Mouse (Mus musculus): ENCODE results near the gene Dhx37.

Dhx37 gene

DNA sequence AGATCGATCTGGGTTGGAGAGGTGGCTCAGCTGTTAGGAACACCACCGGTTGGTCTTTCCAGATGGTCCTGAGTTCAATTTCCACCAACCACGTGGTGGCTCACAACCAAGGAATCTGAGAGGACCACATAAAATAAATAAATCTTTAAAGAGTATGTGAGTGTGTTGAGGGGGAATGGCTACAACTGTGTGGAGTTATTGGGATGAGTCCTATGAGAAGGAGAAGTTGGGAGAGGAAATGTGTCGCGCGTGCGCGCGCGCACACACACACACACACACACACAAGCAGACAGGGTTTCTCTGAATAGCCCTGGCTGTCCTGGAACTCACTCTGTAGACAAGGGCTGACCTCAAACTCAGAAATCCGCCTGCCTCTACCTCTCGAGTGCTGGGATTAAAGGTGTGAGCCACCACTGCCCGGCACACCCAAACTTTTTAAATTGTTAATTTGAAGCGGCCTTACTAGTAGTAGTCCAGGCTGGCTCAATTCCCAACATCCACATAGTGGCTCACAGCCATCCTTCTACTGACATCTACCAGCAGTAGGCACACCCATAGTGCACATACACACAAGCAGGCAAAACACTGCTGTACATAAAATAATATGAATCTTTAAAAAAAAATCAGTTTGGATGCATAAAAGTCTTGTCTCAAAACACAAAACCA is 25.9 kb downstream of the Dhx37 start:
- H3K36me3 ChIP-seq (ENCODE audit: control insufficient read depth, insufficient read depth, low read length, poor library complexity, severe bottlenecking) = no peaks in the 10 kb centered on the region
- H3K27me3 ChIP-seq (ENCODE audit: control insufficient read depth, insufficient read depth, low read length, poor library complexity, severe bottlenecking) = no peaks in the 10 kb centered on the region
- DNase-seq (ENCODE audit: low read depth, low spot score) = no peak

DNA sequence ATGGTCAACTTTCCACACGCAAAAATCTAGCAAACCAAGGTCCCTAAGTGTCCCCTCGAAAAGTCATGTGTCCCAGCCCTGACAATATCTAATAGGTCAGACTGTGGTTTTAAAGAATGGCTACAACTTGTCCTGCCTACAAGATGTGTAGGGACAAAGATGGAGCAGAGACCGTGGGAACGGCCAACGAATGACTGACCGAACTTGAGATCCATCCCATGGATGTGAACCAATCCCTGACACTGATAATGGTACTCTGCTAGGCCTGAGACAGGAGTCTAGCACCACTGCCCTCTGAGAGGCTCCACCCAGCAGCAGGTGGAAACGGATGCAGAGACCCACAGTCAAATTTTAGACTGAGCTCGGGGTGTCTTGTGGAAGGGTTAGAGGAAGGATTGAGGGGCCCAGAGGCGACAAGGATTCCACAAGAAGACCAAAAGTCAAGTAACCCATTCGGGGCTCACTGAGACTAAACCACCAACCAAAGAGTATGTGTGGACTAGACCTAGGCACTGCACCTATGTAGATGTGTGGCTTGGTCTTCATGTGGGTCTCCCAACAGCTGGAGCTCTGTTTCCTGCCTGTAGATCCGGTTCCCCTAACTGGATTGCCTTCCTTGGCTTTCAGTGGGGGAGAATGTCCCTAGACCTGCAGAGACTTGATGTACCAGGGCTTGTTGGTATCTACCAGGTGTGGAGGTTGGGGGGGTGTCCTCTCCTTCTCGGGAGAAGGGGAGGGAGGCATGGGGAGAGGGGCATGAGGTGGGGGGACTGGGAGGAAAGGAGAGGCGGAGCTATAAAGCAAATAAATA is 26.7 kb downstream of the Dhx37 start:
- Histone ChIP-seq H3K27me3 (ENCODE audit: control insufficient read depth, insufficient read depth, low read length, poor library complexity, severe bottlenecking) (no peaks in the 10 kb centered on the region), H3K36me3 (ENCODE audit: control insufficient read depth, insufficient read depth, low read length, poor library complexity, severe bottlenecking) (no peaks in the 10 kb centered on the region)
- peak; percentile 24 for DNase-seq (ENCODE audit: low read depth, low spot score)

DNA sequence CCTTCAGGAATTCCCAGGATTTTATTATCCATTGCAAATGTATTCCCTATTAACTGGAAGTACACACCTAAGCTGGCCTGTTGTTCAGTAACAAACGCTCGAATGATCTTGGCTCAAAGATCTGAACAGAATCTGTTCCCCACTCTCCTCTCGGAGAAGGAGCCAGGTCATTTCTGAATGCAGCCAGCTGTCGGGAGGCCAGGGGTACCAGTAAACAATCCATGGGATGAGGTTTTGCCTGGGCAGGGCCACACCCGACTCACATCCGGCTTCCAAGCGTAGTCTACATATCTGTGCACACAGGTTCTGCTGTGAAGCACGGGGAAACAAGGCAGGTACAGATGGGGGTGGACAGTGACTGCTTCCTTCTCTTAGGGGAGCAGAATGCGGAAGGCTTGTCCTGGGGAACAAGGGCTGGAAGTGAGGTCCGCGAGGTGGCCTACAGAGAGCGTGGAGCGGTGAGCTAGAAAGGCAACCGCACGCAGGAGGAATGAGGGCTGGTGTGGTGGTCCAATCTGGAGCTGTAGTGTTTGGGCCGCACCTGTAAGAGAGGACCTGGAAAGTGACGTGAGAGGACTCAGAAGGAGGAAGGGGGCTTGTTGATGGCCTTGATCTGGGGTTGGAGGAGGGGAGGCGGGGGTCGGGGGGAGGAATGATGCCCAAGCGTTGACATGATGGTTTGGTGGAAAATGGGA is 27.5 kb downstream of the Dhx37 start:
- DNase-seq (ENCODE audit: low read depth, low spot score) = peak; percentile 52
- Histone ChIP-seq H3K27me3 (ENCODE audit: control insufficient read depth, insufficient read depth, low read length, poor library complexity, severe bottlenecking) (no peaks in the 10 kb centered on the region), H3K36me3 (ENCODE audit: control insufficient read depth, insufficient read depth, low read length, poor library complexity, severe bottlenecking) (no peaks in the 10 kb centered on the region)

DNA sequence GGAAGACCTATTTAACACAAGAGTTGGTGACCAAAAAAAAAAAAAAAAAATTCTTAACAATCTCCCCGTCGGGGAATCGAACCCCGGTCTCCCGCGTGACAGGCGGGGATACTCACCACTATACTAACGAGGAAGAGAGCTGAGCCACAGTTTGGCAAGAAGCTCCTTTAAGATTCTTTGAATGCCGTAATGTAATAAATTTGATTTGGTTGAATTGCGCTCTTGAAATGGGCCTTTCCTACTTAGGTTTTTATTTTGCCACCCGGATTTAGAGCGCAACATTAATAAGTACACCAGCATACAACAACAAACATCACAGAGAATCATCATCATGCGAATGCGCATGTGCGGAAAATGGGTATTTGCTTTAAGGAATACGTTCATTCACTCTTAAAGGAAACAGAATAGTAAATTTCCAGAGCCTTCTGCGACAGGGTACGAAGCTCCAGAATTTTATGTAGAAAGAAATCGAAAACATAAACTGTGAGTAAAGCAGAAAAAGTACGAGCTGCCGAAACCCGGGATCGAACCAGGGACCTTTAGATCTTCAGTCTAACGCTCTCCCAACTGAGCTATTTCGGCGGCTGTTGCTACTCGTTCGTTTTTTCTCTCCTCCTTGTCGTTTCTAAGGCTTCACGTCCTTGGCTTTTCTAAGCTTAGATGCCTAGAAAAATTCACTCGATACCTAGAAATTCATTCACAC is 28.2 kb downstream of the Dhx37 start:
- no peaks in the 10 kb centered on the region for H3K36me3 ChIP-seq (ENCODE audit: control insufficient read depth, insufficient read depth, low read length, poor library complexity, severe bottlenecking)
- peak; percentile 93 for DNase-seq (ENCODE audit: low read depth, low spot score)
- H3K27me3 ChIP-seq (ENCODE audit: control insufficient read depth, insufficient read depth, low read length, poor library complexity, severe bottlenecking) = no peaks in the 10 kb centered on the region

DNA sequence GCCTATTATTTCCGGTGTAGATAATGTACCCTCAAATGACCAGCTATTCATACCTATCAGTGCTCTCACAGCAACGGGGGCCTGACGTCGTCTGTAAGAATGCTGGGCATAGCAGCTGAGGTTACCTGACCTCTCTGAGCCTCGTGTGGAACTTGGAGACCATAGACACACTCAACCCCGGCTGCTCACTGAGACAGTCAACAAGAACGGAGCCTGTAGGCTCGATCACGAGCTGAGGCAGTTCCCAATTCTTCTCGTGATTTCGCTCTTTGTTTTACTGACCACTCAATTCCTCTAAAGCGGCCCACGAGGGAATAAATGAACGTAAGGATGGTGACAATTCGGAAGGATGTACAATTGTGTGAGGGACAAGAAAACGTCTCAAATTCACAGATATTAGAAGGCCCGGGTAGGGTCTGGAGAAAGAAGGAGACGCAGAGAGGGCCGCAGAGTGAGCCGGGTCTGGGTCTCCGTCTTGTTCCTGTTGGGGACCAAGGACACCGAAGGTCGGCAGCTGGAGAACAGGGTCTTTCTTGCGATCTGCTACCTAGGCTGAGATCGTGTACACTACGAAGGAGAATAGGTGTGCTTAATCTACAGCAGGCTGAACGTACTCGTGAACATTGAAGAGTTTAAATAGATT is 28.9 kb downstream of the Dhx37 start:
- Histone ChIP-seq H3K27me3 (ENCODE audit: control insufficient read depth, insufficient read depth, low read length, poor library complexity, severe bottlenecking) (no peaks in the 10 kb centered on the region), H3K36me3 (ENCODE audit: control insufficient read depth, insufficient read depth, low read length, poor library complexity, severe bottlenecking) (no peaks in the 10 kb centered on the region)
- peak; percentile 60 for DNase-seq (ENCODE audit: low read depth, low spot score)

DNA sequence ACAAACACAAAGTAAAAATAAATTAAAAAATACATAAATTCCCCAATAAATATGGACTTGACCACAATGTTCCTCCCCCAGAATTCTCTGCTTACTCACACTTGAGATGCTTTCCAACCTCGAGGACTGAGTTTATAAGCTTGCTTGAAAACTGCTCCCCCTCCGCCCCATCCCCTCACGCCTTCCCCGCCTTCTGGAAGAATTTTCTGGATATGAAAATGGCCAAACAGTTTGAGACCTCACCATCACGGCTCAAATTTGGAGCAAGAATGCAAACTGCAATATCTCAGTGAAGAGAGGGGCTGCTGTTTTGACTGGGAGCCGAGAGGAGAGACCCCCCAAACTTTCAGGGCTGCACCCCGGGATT is 29.4 kb downstream of the Dhx37 start:
- Histone ChIP-seq H3K36me3 (ENCODE audit: control insufficient read depth, insufficient read depth, low read length, poor library complexity, severe bottlenecking) (no peaks in the 10 kb centered on the region), H3K27me3 (ENCODE audit: control insufficient read depth, insufficient read depth, low read length, poor library complexity, severe bottlenecking) (no peaks in the 10 kb centered on the region)
- no peak for DNase-seq (ENCODE audit: low read depth, low spot score)

DNA sequence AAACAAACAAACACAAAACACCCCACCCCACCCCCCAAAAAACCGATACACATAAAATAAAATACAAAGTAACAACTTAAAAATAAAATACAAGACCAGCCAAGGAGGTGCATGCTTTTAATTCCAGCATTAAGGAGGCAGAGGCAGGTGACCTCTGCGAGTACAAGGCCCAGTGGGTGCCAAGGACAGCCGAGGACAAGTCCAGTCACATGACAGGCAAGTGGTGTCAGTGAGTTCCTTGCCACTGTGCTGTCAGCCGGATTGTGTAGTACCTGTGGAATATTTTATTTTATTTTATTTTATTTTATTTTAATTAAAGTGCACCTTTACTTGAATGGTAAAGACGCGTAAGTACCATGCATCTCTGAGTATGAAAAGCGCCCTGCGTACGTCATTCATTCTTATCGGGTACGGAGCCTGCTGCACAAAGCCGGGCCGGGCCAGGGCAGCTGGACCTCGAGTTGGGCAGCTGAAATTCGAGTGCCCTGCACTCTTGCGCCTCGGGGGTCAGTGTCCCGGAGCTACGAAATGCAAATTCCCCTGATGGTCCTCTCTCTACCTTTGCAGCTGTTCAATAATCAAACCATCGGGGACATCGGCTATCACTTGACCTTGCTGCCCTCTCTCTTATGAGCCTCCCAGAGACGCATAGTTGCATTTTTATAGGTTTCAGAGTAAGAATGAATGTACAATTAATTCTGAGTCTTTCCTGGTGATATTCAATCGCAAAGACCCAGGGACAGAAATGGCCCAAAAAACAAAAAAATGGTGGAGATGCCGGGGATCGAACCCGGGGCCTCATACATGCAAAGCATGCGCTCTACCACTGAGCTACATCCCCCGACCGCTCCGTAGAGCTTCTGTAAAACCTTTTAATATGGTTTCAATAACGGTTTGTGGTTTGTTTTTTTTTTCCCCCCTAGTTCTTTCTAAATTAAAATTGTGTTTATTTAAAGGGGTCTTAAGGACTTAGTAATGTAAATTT is 30.1 kb downstream of the Dhx37 start:
- DNase-seq (ENCODE audit: low read depth, low spot score) = peak; percentile 81
- Histone ChIP-seq H3K27me3 (ENCODE audit: control insufficient read depth, insufficient read depth, low read length, poor library complexity, severe bottlenecking) (no peaks in the 10 kb centered on the region), H3K36me3 (ENCODE audit: control insufficient read depth, insufficient read depth, low read length, poor library complexity, severe bottlenecking) (no peaks in the 10 kb centered on the region)

DNA sequence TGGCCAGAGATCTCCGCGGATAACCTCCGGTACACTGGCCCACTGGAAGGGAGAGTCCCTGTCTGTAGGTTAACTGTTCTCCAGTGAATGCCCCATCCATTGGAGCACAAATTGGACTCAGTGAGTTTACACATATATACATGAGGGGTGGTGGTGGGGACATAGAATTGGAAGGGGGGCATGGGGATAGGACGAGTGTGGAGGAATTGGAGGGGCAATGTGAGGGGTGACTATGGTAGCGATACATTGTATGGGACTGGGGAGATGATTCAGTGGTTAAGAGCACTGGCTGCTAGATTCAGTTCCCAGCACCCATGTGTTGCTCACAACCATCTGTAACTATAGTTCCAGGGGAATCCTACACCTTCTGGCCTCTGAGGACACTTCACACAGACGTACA is 30.9 kb downstream of the Dhx37 start:
- H3K27me3 ChIP-seq (ENCODE audit: control insufficient read depth, insufficient read depth, low read length, poor library complexity, severe bottlenecking) = no peaks in the 10 kb centered on the region

DNA sequence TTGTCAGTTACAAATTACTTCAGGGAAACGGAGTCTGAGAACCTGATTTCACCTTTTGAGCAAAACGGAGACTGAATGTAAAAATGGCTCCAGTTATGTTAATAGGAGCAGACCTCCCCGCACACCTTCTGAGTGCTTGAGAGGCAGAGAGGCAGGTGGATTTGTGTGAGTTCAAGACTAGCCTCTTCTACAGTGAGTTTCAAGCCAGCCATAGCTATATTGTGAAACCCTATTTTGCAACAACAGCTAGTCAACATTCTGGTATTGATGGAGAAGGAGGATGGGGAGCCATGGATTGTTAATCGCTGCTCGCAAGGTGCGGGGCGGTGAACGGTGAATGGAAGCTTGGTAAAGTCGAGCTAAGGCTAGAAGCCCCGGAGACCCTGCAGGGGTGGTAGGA is 31.4 kb downstream of the Dhx37 start:
- no peak for DNase-seq (ENCODE audit: low read depth, low spot score)
- H3K27me3 ChIP-seq (ENCODE audit: control insufficient read depth, insufficient read depth, low read length, poor library complexity, severe bottlenecking) = no peaks in the 10 kb centered on the region
- H3K36me3 ChIP-seq (ENCODE audit: control insufficient read depth, insufficient read depth, low read length, poor library complexity, severe bottlenecking) = no peaks in the 10 kb centered on the region

More for the DNA sequence above, 30.9 kb downstream of the Dhx37 start:
- DNase-seq (ENCODE audit: low read depth, low spot score) = no peak
- no peaks in the 10 kb centered on the region for H3K36me3 ChIP-seq (ENCODE audit: control insufficient read depth, insufficient read depth, low read length, poor library complexity, severe bottlenecking)

DNA sequence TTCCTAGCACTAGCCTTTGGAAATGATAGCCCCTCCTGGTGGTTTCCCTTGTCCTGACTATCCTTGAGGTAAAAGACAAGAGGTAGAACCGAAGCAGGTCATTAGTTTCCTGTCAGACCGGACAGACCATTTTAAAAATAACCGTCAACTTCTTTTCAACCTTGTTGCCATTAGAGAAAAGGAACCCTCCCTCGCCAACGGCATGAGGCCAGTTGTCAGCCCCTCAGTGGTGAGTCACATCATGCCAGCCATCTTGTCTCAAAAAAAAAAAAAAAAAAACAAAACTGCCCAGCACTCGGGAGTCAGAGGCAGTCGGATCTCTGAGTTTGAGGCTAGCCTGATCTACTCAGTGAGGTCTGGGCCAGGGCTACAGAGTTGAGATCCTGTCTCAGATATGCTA is 33.0 kb downstream of the Dhx37 start:
- no peak for DNase-seq (ENCODE audit: low read depth, low spot score)
- no peaks in the 10 kb centered on the region for H3K27me3 ChIP-seq (ENCODE audit: control insufficient read depth, insufficient read depth, low read length, poor library complexity, severe bottlenecking)
- no peaks in the 10 kb centered on the region for H3K36me3 ChIP-seq (ENCODE audit: control insufficient read depth, insufficient read depth, low read length, poor library complexity, severe bottlenecking)

DNA sequence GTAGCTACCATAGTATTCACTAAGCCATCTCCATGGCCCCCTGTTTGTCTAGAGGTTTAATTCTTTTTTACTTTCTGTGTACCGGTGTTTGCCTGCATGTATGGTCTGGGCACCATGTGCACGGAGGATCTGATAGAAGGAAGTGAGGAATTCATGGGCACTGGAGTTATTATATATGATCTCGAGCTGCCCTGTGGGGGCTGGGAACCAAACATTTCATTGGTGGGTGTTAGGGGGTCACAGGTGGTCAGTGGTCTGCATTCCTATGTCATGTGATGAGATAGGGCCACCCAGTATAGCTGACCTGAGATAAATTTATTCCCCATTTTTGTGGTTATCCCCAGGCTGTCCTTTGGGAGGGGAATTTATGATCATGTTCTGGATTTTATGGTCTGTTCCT is 38.9 kb downstream of the Dhx37 start:
- H3K36me3 ChIP-seq (ENCODE audit: control insufficient read depth, insufficient read depth, low read length, poor library complexity, severe bottlenecking) = no peaks in the 10 kb centered on the region
- DNase-seq (ENCODE audit: low read depth, low spot score) = no peak
- H3K27me3 ChIP-seq (ENCODE audit: control insufficient read depth, insufficient read depth, low read length, poor library complexity, severe bottlenecking) = no peaks in the 10 kb centered on the region

DNA sequence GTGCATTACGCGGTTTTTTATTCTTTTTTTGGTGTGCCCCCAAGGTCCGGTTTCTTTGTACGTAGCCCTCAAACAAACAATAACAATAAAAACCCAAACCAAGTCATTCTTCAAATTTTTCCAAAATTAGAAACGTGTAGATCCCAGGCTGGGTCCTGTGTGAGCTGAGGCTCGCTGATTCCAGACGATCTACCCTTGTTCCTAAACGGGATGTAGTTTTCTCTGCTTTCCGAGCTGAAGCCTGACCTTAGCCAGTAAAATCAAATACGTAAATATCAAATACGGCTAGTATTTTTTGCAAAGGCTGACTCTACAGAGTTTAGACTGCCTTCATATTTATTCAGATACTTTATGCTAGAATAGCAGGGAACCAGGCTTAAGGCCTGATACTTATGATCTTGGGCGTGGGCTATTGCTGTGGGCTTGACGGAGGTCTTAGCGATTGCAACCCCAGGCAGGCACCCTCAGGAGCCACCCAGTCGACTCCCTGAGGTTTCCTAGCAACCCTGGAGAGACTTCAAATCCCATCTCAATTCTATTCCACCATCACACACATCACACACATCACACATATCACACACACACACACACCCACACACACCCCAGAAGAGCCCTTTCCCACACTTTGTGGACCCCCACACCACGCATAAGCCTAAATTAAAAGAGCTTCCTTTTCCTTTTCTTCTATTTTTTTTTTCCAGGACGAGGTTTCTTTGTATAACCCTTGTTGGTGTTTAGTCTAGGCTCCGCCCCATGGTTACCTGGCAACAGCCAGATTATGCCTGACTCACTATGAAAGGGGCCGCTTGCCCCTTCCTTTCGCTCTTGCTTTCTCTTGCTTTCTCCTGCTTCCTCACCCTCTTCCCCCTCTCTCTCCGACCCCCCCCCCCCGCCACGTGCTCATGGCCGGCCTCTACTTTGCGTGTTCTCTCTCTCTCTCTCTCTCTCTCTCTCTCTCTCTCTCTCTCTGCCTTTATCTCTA is 40.0 kb downstream of the Dhx37 start:
- DNase-seq (ENCODE audit: low read depth, low spot score) = peak; percentile 90

More for the DNA sequence above, 40.0 kb downstream of the Dhx37 start:
- no peaks in the 10 kb centered on the region for H3K27me3 ChIP-seq (ENCODE audit: control insufficient read depth, insufficient read depth, low read length, poor library complexity, severe bottlenecking)
- H3K36me3 ChIP-seq (ENCODE audit: control insufficient read depth, insufficient read depth, low read length, poor library complexity, severe bottlenecking) = no peaks in the 10 kb centered on the region
